In genomic region chr7:19290969-19291596, GRCm38 (mm10) we compare ENCODE assay signal across 8 mouse cellular contexts. TPM values are rescaled to one million over a fixed set of nuclear protein-coding genes. Genes with fewer than 3 reads are reported as not detected.
DNase-seq lines count a peak whose midpoint lies in the region; ATAC-seq and TF ChIP-seq lines count a peak whose summit lies in the region.

No protein-coding gene starts in this region.

- H3K27me3 ChIP-seq in kidney, adult 2 months (replicated peaks; ENCODE audit: control insufficient read depth, insufficient read depth, low read length): no peaks in the 10 kb centered on the region
- H3K27me3 ChIP-seq in embryonic facial prominence, embryonic 11.5 days (ENCODE audit: control insufficient read depth, insufficient read depth, low read length): no peaks in the 10 kb centered on the region
- H3K27me3 ChIP-seq in heart, embryonic 14.5 days (ENCODE audit: control insufficient read depth, insufficient read depth, low read length): no peaks in the 10 kb centered on the region
- H3K27me3 ChIP-seq in limb, embryonic 14.5 days (ENCODE audit: control insufficient read depth, insufficient read depth, low read length): no peaks in the 10 kb centered on the region

- H3K4me3 ChIP-seq in kidney, adult 2 months (ENCODE audit: insufficient read depth, low read depth, low read length): peak overlapping the region; percentile 38
- peak overlapping the region; percentile 26 for H3K4me3 ChIP-seq in embryonic facial prominence, embryonic 11.5 days (ENCODE audit: low read depth, low read length)
- H3K4me3 ChIP-seq in heart, embryonic 14.5 days (ENCODE audit: control insufficient read depth in 1 of 2, insufficient read depth in 1 of 2, low read depth in 1 of 2, low read length in 2 of 2): peak overlapping the region; percentile 49 to 54
- peak overlapping the region; percentile 29 for H3K4me3 ChIP-seq in limb, embryonic 14.5 days (replicated peaks; ENCODE audit: low read length)

- no peaks in the 10 kb centered on the region for H3K36me3 ChIP-seq in kidney, adult 2 months (ENCODE audit: control insufficient read depth, insufficient read depth, low read length)
- no peaks in the 10 kb centered on the region for H3K36me3 ChIP-seq in embryonic facial prominence, embryonic 11.5 days (replicated peaks; ENCODE audit: control insufficient read depth, insufficient read depth, low read depth, low read length)
- H3K36me3 ChIP-seq in heart, embryonic 14.5 days (ENCODE audit: control insufficient read depth, insufficient read depth, low read length): no peaks in the 10 kb centered on the region
- no peaks in the 10 kb centered on the region for H3K36me3 ChIP-seq in limb, embryonic 14.5 days (ENCODE audit: control insufficient read depth, insufficient read depth, low read length)

- H3K4me1 ChIP-seq in kidney, adult 2 months (ENCODE audit: control insufficient read depth, insufficient read depth, low read length): peaks cover 3% of the 10 kb centered on the region; the same call in 1 of the 2 replicates
- H3K4me1 ChIP-seq in embryonic facial prominence, embryonic 11.5 days (ENCODE audit: control insufficient read depth, insufficient read depth, low read length): no peaks in the 10 kb centered on the region; the same call in 1 of the 2 replicates
- H3K4me1 ChIP-seq in heart, embryonic 14.5 days (ENCODE audit: control insufficient read depth in 2 of 2, insufficient read depth in 2 of 2, low read length in 2 of 2): peaks cover 6 to 7% of the 10 kb centered on the region in 2 experiments; a peak in 3 of 4 replicates
- H3K4me1 ChIP-seq in limb, embryonic 14.5 days (ENCODE audit: control insufficient read depth, insufficient read depth, low read length): peaks cover 8% of the 10 kb centered on the region

- no peaks in the 10 kb centered on the region for H3K9me3 ChIP-seq in embryonic facial prominence, embryonic 11.5 days (replicated peaks; ENCODE audit: control insufficient read depth, low read length)
- H3K9me3 ChIP-seq in heart, embryonic 14.5 days (ENCODE audit: control insufficient read depth, low read length): no peaks in the 10 kb centered on the region
- H3K9me3 ChIP-seq in limb, embryonic 14.5 days (ENCODE audit: control insufficient read depth, low read length): no peaks in the 10 kb centered on the region

- 7% methylated on average over 20 of the region's 20 CpGs for WGBS in kidney, adult 2 months
- under 1% methylated on average over 20 of the region's 20 CpGs for WGBS in embryonic facial prominence, embryonic 11.5 days
- WGBS in heart, embryonic 14.5 days: 0% methylated on average over 20 of the region's 20 CpGs
- under 1% methylated on average over 19 of the region's 20 CpGs for WGBS in limb, embryonic 14.5 days

- ATAC-seq in embryonic facial prominence, embryonic 11.5 days (replicated peaks; ENCODE audit: insufficient number of reproducible peaks, low FRiP score, low TSS enrichment, low read depth): no peak
- ATAC-seq in heart, embryonic 14.5 days (ENCODE audit: insufficient number of reproducible peaks, insufficient read depth, low FRiP score, low read depth): peak; percentile 59
- ATAC-seq in limb, embryonic 14.5 days (ENCODE audit: low FRiP score, low read depth): peak; percentile 78; the same call in 1 of the 2 replicates

- H3K27ac ChIP-seq in kidney, adult 2 months (ENCODE audit: insufficient read depth, low read depth, low read length): no peak overlapping the region
- peak overlapping the region; percentile 3; the same call in 1 of the 2 replicates for H3K27ac ChIP-seq in embryonic facial prominence, embryonic 11.5 days (replicated peaks; ENCODE audit: low read depth, low read length)
- peak overlapping the region; percentile 39 to 55 for H3K27ac ChIP-seq in heart, embryonic 14.5 days (replicated peaks in 1 of 2; ENCODE audit: control insufficient read depth in 1 of 2, insufficient read depth in 1 of 2, low read depth in 2 of 2, low read length in 2 of 2)
- 0 out of 2 replicates have a peak overlapping the region, but pooled peaks have one; percentile 48 for H3K27ac ChIP-seq in limb, embryonic 14.5 days (replicated peaks; ENCODE audit: low read depth, low read length)

- peak overlapping the region; percentile 56 for H3K4me2 ChIP-seq in embryonic facial prominence, embryonic 11.5 days (ENCODE audit: low read depth, low read length)
- peak overlapping the region; percentile 70 for H3K4me2 ChIP-seq in heart, embryonic 14.5 days (ENCODE audit: low read length)
- peak overlapping the region; percentile 45 for H3K4me2 ChIP-seq in limb, embryonic 14.5 days (replicated peaks; ENCODE audit: low read depth, low read length, severe bottlenecking)

- H3K9ac ChIP-seq in embryonic facial prominence, embryonic 11.5 days (replicated peaks; ENCODE audit: low read length): peak overlapping the region; percentile 46; the same call in 1 of the 2 replicates
- H3K9ac ChIP-seq in heart, embryonic 14.5 days (ENCODE audit: low read length): peak overlapping the region; percentile 64
- H3K9ac ChIP-seq in limb, embryonic 14.5 days (ENCODE audit: low read depth, low read length, severe bottlenecking): peak overlapping the region; percentile 50; the same call in 1 of the 2 replicates

- no peak for TF ChIP-seq CTCF in kidney, adult 2 months (conservative IDR thresholded peaks at IDR 0.05; ENCODE audit: insufficient read depth, insufficient read length, low read depth, low read length)

- TF ChIP-seq POLR2A in kidney, adult 2 months (IDR thresholded peaks at IDR 0.05; ENCODE audit: low read depth, low read length): no peak
- TF ChIP-seq POLR2A in limb, embryonic 14.5 days (IDR thresholded peaks at IDR 0.05; ENCODE audit: borderline replicate concordance, extremely low read depth, insufficient read depth, insufficient read length): no peak

- DNase-seq in kidney, adult 2 months: no peak
- no peak for DNase-seq in kidney, adult 8-10 months
- DNase-seq in embryonic facial prominence, embryonic 11.5 days (ENCODE audit: low spot score): peak; percentile 53
- DNase-seq in limb, embryonic 14.5 days (ENCODE audit: low spot score): peak; percentile 37
- DNase-seq in neural tube, embryonic 10.5 days (ENCODE audit: extremely low spot score, low spot score): peak; percentile 56
- no peak for DNase-seq in layer of hippocampus, postnatal 14 days (ENCODE audit: low spot score in 2 of 2)
- no peak for DNase-seq in layer of hippocampus, adult 9-10 months (ENCODE audit: low spot score)

RNA-seq across cellular contexts. Expression of gene Rtn2, which starts 8.7 kb away (rescaled TPM):
- 7.6 and 19.1 TPM in 2 replicates for polyA plus RNA-seq in kidney, adult 2 months (2012; rRNA removed)
- polyA plus RNA-seq in embryonic facial prominence, embryonic 11.5 days (2014; fragmentation: Nextera tagmentation; extraction: Ambion mirVana): 15.8 and 17.5 TPM in 2 replicates
- polyA plus RNA-seq in heart, embryonic 14.5 days (2014; fragmentation: Nextera tagmentation; extraction: Ambion mirVana): 39.2 and 43.6 TPM in 2 replicates
- 44.3 and 59.4 TPM in 2 replicates for polyA plus RNA-seq in limb, embryonic 14.5 days (2012; rRNA removed)
- 22.5 and 30.6 TPM in 2 replicates for polyA plus RNA-seq in limb, embryonic 14.5 days (2014; fragmentation: Nextera tagmentation; extraction: Ambion mirVana)
- 100 to 1,000 TPM in 1 of 2 experiments, 10 to 100 TPM in 1; 93.0 to 104 TPM for total RNA-seq in layer of hippocampus, postnatal 14 days (2021)

RNA-seq across cellular contexts. Expression of gene Ppm1n, which starts 11.2 kb away (rescaled TPM):
- not detected in 2 replicates for polyA plus RNA-seq in kidney, adult 2 months (2012; rRNA removed)
- polyA plus RNA-seq in embryonic facial prominence, embryonic 11.5 days (2014; fragmentation: Nextera tagmentation; extraction: Ambion mirVana): not detected in 2 replicates
- polyA plus RNA-seq in heart, embryonic 14.5 days (2014; fragmentation: Nextera tagmentation; extraction: Ambion mirVana): 0.20 TPM in 1 of 2 replicates, not detected in the other
- not detected in 2 replicates for polyA plus RNA-seq in limb, embryonic 14.5 days (2012; rRNA removed)
- not detected in 2 replicates for polyA plus RNA-seq in limb, embryonic 14.5 days (2014; fragmentation: Nextera tagmentation; extraction: Ambion mirVana)
- under 1 TPM in 1 of 2 experiments, not detected in 1; 0.79 TPM for total RNA-seq in layer of hippocampus, postnatal 14 days (2021)

RNA-seq across cellular contexts. Expression of gene Fosb, which starts 18.8 kb away (rescaled TPM):
- polyA plus RNA-seq in kidney, adult 2 months (2012; rRNA removed): 0.17 and 0.19 TPM in 2 replicates
- not detected in 2 replicates for polyA plus RNA-seq in embryonic facial prominence, embryonic 11.5 days (2014; fragmentation: Nextera tagmentation; extraction: Ambion mirVana)
- polyA plus RNA-seq in heart, embryonic 14.5 days (2014; fragmentation: Nextera tagmentation; extraction: Ambion mirVana): 0.22 TPM in 1 of 2 replicates, not detected in the other
- 0.69 and 0.88 TPM in 2 replicates for polyA plus RNA-seq in limb, embryonic 14.5 days (2012; rRNA removed)
- 0.14 and 0.28 TPM in 2 replicates for polyA plus RNA-seq in limb, embryonic 14.5 days (2014; fragmentation: Nextera tagmentation; extraction: Ambion mirVana)
- 1 to 10 TPM; 6.1 to 6.5 TPM for total RNA-seq in layer of hippocampus, postnatal 14 days (2021)

RNA-seq across cellular contexts. Expression of gene Vasp, which starts 19.5 kb away (rescaled TPM):
- polyA plus RNA-seq in kidney, adult 2 months (2012; rRNA removed): 69.5 and 71.5 TPM in 2 replicates
- 53.2 and 54.9 TPM in 2 replicates for polyA plus RNA-seq in embryonic facial prominence, embryonic 11.5 days (2014; fragmentation: Nextera tagmentation; extraction: Ambion mirVana)
- 66.1 and 68.9 TPM in 2 replicates for polyA plus RNA-seq in heart, embryonic 14.5 days (2014; fragmentation: Nextera tagmentation; extraction: Ambion mirVana)
- polyA plus RNA-seq in limb, embryonic 14.5 days (2012; rRNA removed): 126 and 169 TPM in 2 replicates
- polyA plus RNA-seq in limb, embryonic 14.5 days (2014; fragmentation: Nextera tagmentation; extraction: Ambion mirVana): 66.7 and 67.0 TPM in 2 replicates
- total RNA-seq in layer of hippocampus, postnatal 14 days (2021): 10 to 100 TPM; 23.2 to 24.2 TPM

RNA-seq across cellular contexts. Expression of gene Ercc1, which starts 53.5 kb away (rescaled TPM):
- polyA plus RNA-seq in kidney, adult 2 months (2012; rRNA removed): 27.6 and 31.9 TPM in 2 replicates
- 87.1 and 94.5 TPM in 2 replicates for polyA plus RNA-seq in embryonic facial prominence, embryonic 11.5 days (2014; fragmentation: Nextera tagmentation; extraction: Ambion mirVana)
- polyA plus RNA-seq in heart, embryonic 14.5 days (2014; fragmentation: Nextera tagmentation; extraction: Ambion mirVana): 60.0 and 68.7 TPM in 2 replicates
- polyA plus RNA-seq in limb, embryonic 14.5 days (2012; rRNA removed): 72.3 and 93.5 TPM in 2 replicates
- polyA plus RNA-seq in limb, embryonic 14.5 days (2014; fragmentation: Nextera tagmentation; extraction: Ambion mirVana): 74.3 and 86.1 TPM in 2 replicates
- 10 to 100 TPM; 38.3 to 44.7 TPM for total RNA-seq in layer of hippocampus, postnatal 14 days (2021)

Comparison
In these comparisons a context has a peak if more than half of its experiments do, and no peak if none do; other contexts are left out.
1. DNase-seq: peak in embryonic facial prominence, embryonic 11.5 days (single experiment), limb, embryonic 14.5 days (single experiment) and neural tube, embryonic 10.5 days (single experiment); none in kidney, adult 2 months (single experiment), kidney, adult 8-10 months (0 of 2), layer of hippocampus, postnatal 14 days (0 of 2) and layer of hippocampus, adult 9-10 months (single experiment).
2. Peak in every context shown above with its lines, with median percentiles within 50 percentile points of each other: H3K4me3 ChIP-seq, H3K4me2 ChIP-seq and H3K9ac ChIP-seq.